Mouse (Mus musculus): ENCODE measurements around the gene Eif3k. TPM values are rescaled to one million over a fixed set of nuclear protein-coding genes. Genes with fewer than 3 reads are reported as not detected.
A peak's percentile ranks its signal among the peaks of the same experiment; 100 is the strongest.

Gene Eif3k
- polyA plus RNA-seq, 1 experiment from 2014 or later = 339 TPM

- WGBS = 33% methylated on average over 5 of the region's 5 CpGs
- Histone ChIP-seq H3K9ac (ENCODE audit: low read length) (peak overlapping the region; percentile 16; the same call in 1 of the 2 replicates), H3K4me2 (ENCODE audit: low read depth, low read length) (no peak overlapping the region; the same call in 1 of the 2 replicates)
Observed at GRCm38 (mm10) chr7:28930320-28931031, 51.2 kb downstream of the Eif3k start.

GRCm38 (mm10) chr7:28929381-28929780, 52.3 kb downstream of the Eif3k start:
- Histone ChIP-seq H3K9me3 (replicated peaks; ENCODE audit: control insufficient read depth, low read length) (no peaks in the 10 kb centered on the region), H3K4me2 (ENCODE audit: low read depth, low read length) (no peak overlapping the region)

More at GRCm38 (mm10) chr7:28930320-28931031, 51.2 kb downstream of the Eif3k start:
- no peaks in the 10 kb centered on the region for H3K36me3 ChIP-seq (ENCODE audit: control insufficient read depth, insufficient read depth, low read length)
- no peak for ATAC-seq (ENCODE audit: insufficient read depth, low FRiP score)
- H3K9me3 ChIP-seq (replicated peaks; ENCODE audit: control insufficient read depth, low read length) = no peaks in the 10 kb centered on the region
- no peaks in the 10 kb centered on the region for H3K27me3 ChIP-seq (ENCODE audit: control insufficient read depth, insufficient read depth, low read length)
- H3K4me1 ChIP-seq (ENCODE audit: control insufficient read depth, insufficient read depth, low read length) = peaks cover 54% of the 10 kb centered on the region
- H3K4me3 ChIP-seq (replicated peaks; ENCODE audit: low read length) = no peak overlapping the region
- H3K27ac ChIP-seq (ENCODE audit: low read length) = peak overlapping the region; percentile 91

GRCm38 (mm10) chr7:28926172-28926571, 55.5 kb downstream of the Eif3k start:
- H3K27ac ChIP-seq (ENCODE audit: low read length) = peak overlapping the region; percentile 95
- H3K4me1 ChIP-seq (ENCODE audit: control insufficient read depth, insufficient read depth, low read length) = peaks cover 80% of the 10 kb centered on the region
- 0 out of 2 replicates have a peak overlapping the region, but pooled peaks have one; percentile 6 for H3K4me2 ChIP-seq (ENCODE audit: low read depth, low read length)
- no peaks in the 10 kb centered on the region for H3K27me3 ChIP-seq (ENCODE audit: control insufficient read depth, insufficient read depth, low read length)
- WGBS = 43% methylated on average over 2 of the region's 2 CpGs
- no peak for ATAC-seq (ENCODE audit: insufficient read depth, low FRiP score)
- no peak overlapping the region for H3K4me3 ChIP-seq (replicated peaks; ENCODE audit: low read length)
- H3K36me3 ChIP-seq (ENCODE audit: control insufficient read depth, insufficient read depth, low read length) = 0 out of 2 replicates have a peak, but pooled peaks cover 5% of the 10 kb centered on the region
- H3K9me3 ChIP-seq (replicated peaks; ENCODE audit: control insufficient read depth, low read length) = no peaks in the 10 kb centered on the region
- peak overlapping the region; percentile 11; the same call in 1 of the 2 replicates for H3K9ac ChIP-seq (ENCODE audit: low read length)

More at GRCm38 (mm10) chr7:28929381-28929780, 52.3 kb downstream of the Eif3k start:
- H3K4me3 ChIP-seq (replicated peaks; ENCODE audit: low read length) = no peak overlapping the region
- 6% methylated on average over 3 of the region's 3 CpGs for WGBS
- no peaks in the 10 kb centered on the region for H3K27me3 ChIP-seq (ENCODE audit: control insufficient read depth, insufficient read depth, low read length)
- H3K36me3 ChIP-seq (ENCODE audit: control insufficient read depth, insufficient read depth, low read length) = no peaks in the 10 kb centered on the region
- ATAC-seq (ENCODE audit: insufficient read depth, low FRiP score) = no peak
- H3K27ac ChIP-seq (ENCODE audit: low read length) = peak overlapping the region; percentile 91
- H3K9ac ChIP-seq (ENCODE audit: low read length) = peak overlapping the region; percentile 8; the same call in 1 of the 2 replicates
- H3K4me1 ChIP-seq (ENCODE audit: control insufficient read depth, insufficient read depth, low read length) = peaks cover 65% of the 10 kb centered on the region

- H3K4me2 ChIP-seq (ENCODE audit: low read depth, low read length) = peak overlapping the region; percentile 29
- peak overlapping the region; percentile 95 for H3K27ac ChIP-seq (ENCODE audit: low read length)
- 0 out of 2 replicates have a peak, but pooled peaks cover 5% of the 10 kb centered on the region for H3K36me3 ChIP-seq (ENCODE audit: control insufficient read depth, insufficient read depth, low read length)
- H3K9me3 ChIP-seq (replicated peaks; ENCODE audit: control insufficient read depth, low read length) = no peaks in the 10 kb centered on the region
- H3K9ac ChIP-seq (ENCODE audit: low read length) = peak overlapping the region; percentile 64
- H3K27me3 ChIP-seq (ENCODE audit: control insufficient read depth, insufficient read depth, low read length) = no peaks in the 10 kb centered on the region
- no peak overlapping the region for H3K4me3 ChIP-seq (replicated peaks; ENCODE audit: low read length)
- peaks cover 79% of the 10 kb centered on the region for H3K4me1 ChIP-seq (ENCODE audit: control insufficient read depth, insufficient read depth, low read length)
- peak; percentile 93 for ATAC-seq (ENCODE audit: insufficient read depth, low FRiP score)
- 15% methylated on average over 9 of the region's 9 CpGs for WGBS
Observed at GRCm38 (mm10) chr7:28925317-28925716, 56.3 kb downstream of the Eif3k start.

- Histone ChIP-seq H3K4me2 (ENCODE audit: low read depth, low read length) (peak overlapping the region; percentile 29), H3K27ac (ENCODE audit: low read length) (peak overlapping the region; percentile 95), H3K4me1 (ENCODE audit: control insufficient read depth, insufficient read depth, low read length) (peaks cover 79% of the 10 kb centered on the region), H3K36me3 (ENCODE audit: control insufficient read depth, insufficient read depth, low read length) (0 out of 2 replicates have a peak, but pooled peaks cover 5% of the 10 kb centered on the region), H3K9ac (ENCODE audit: low read length) (peak overlapping the region; percentile 64), H3K27me3 (ENCODE audit: control insufficient read depth, insufficient read depth, low read length) (no peaks in the 10 kb centered on the region), H3K9me3 (replicated peaks; ENCODE audit: control insufficient read depth, low read length) (no peaks in the 10 kb centered on the region), H3K4me3 (replicated peaks; ENCODE audit: low read length) (no peak overlapping the region)
- 57% methylated on average over 3 of the region's 3 CpGs for WGBS
- ATAC-seq (ENCODE audit: insufficient read depth, low FRiP score) = no peak
Observed at GRCm38 (mm10) chr7:28924802-28925201, 56.9 kb downstream of the Eif3k start.

- WGBS = 10% methylated on average over 4 of the region's 4 CpGs
- peak overlapping the region; percentile 95 for H3K27ac ChIP-seq (ENCODE audit: low read length)
- H3K4me1 ChIP-seq (ENCODE audit: control insufficient read depth, insufficient read depth, low read length) = peaks cover 79% of the 10 kb centered on the region
- peak overlapping the region; percentile 64; the same call in 1 of the 2 replicates for H3K9ac ChIP-seq (ENCODE audit: low read length)
- 0 out of 2 replicates have a peak, but pooled peaks cover 5% of the 10 kb centered on the region for H3K36me3 ChIP-seq (ENCODE audit: control insufficient read depth, insufficient read depth, low read length)
- H3K27me3 ChIP-seq (ENCODE audit: control insufficient read depth, insufficient read depth, low read length) = no peaks in the 10 kb centered on the region
- no peaks in the 10 kb centered on the region for H3K9me3 ChIP-seq (replicated peaks; ENCODE audit: control insufficient read depth, low read length)
- ATAC-seq (ENCODE audit: insufficient read depth, low FRiP score) = no peak
- no peak overlapping the region for H3K4me3 ChIP-seq (replicated peaks; ENCODE audit: low read length)
- no peak overlapping the region for H3K4me2 ChIP-seq (ENCODE audit: low read depth, low read length)
Observed at GRCm38 (mm10) chr7:28923865-28924291, 57.8 kb downstream of the Eif3k start.

GRCm38 (mm10) chr7:28922606-28923005, 59.1 kb downstream of the Eif3k start:
- WGBS = 64% methylated on average over 4 of the region's 4 CpGs
- H3K9ac ChIP-seq (ENCODE audit: low read length) = no peak overlapping the region; the same call in 1 of the 2 replicates
- H3K9me3 ChIP-seq (replicated peaks; ENCODE audit: control insufficient read depth, low read length) = no peaks in the 10 kb centered on the region
- no peak overlapping the region for H3K4me3 ChIP-seq (replicated peaks; ENCODE audit: low read length)
- no peak for ATAC-seq (ENCODE audit: insufficient read depth, low FRiP score)
- H3K4me1 ChIP-seq (ENCODE audit: control insufficient read depth, insufficient read depth, low read length) = peaks cover 88% of the 10 kb centered on the region
- 0 out of 2 replicates have a peak, but pooled peaks cover 5% of the 10 kb centered on the region for H3K36me3 ChIP-seq (ENCODE audit: control insufficient read depth, insufficient read depth, low read length)
- H3K27me3 ChIP-seq (ENCODE audit: control insufficient read depth, insufficient read depth, low read length) = no peaks in the 10 kb centered on the region
- H3K27ac ChIP-seq (ENCODE audit: low read length) = peak overlapping the region; percentile 95; the same call in 1 of the 2 replicates
- no peak overlapping the region for H3K4me2 ChIP-seq (ENCODE audit: low read depth, low read length)

GRCm38 (mm10) chr7:28921722-28922465, 59.8 kb downstream of the Eif3k start:
- Histone ChIP-seq H3K4me3 (replicated peaks; ENCODE audit: low read length) (no peak overlapping the region), H3K36me3 (ENCODE audit: control insufficient read depth, insufficient read depth, low read length) (0 out of 2 replicates have a peak, but pooled peaks cover 5% of the 10 kb centered on the region), H3K27me3 (ENCODE audit: control insufficient read depth, insufficient read depth, low read length) (no peaks in the 10 kb centered on the region), H3K4me1 (ENCODE audit: control insufficient read depth, insufficient read depth, low read length) (peaks cover 95% of the 10 kb centered on the region), H3K9ac (ENCODE audit: low read length) (no peak overlapping the region), H3K27ac (ENCODE audit: low read length) (peak overlapping the region; percentile 77), H3K9me3 (replicated peaks; ENCODE audit: control insufficient read depth, low read length) (no peaks in the 10 kb centered on the region), H3K4me2 (ENCODE audit: low read depth, low read length) (no peak overlapping the region)
- 73% methylated on average over 8 of the region's 8 CpGs for WGBS
- no peak for ATAC-seq (ENCODE audit: insufficient read depth, low FRiP score)
